Mouse (Mus musculus): ENCODE data around the gene Abcf1.
"Not testable (repeated sequence)": the region's sequence is repeated elsewhere in the genome, so short reads cannot be mapped to it uniquely, and the experiment has no call there.

DNA sequence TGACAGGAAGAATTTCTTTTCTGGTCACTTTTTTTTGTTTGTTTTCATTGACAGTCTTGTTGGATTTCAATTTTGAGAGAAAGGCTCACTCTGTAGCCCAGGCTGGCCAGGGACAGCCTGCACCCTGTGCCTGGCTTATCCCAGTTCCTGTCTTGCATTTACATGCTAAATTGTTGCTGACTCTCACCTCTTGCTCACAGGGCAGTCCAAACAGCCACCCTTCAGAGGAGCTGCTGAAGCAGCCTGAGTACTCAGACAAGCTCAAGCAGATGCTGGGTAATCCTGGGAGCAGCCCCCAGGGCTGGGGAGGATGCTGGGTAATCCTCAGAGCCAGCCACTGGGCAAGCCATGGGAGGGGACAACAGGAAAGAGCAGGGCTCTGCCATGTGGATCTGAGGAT lies 18.6 kb downstream of the Abcf1 start:
- not testable (repeated sequence) for TF ChIP-seq POLR2A (IDR thresholded peaks at IDR 0.05; ENCODE audit: low read depth, low read length); E2F4 (IDR thresholded peaks at IDR 0.05; ENCODE audit: insufficient replicate concordance, low read depth, low read length); USF1 (IDR thresholded peaks at IDR 0.05; ENCODE audit: low read depth, low read length); CTCF (conservative IDR thresholded peaks at IDR 0.05 in 1 of 2, IDR thresholded peaks at IDR 0.05 in 1 of 2; ENCODE audit: low read depth in 2 of 2, low read length in 2 of 2)
